Mouse (Mus musculus) left cerebral cortex, postnatal 36 days (tissue): ENCODE results near the gene Ccnb1. TPM values are rescaled to one million over a fixed set of nuclear protein-coding genes. Genes with fewer than 3 reads are reported as not detected.

ENCODE experiments used
- total RNA-seq, 2 experiments: library from RNA; stranded (reverse); gene quantifications; 2 replicates each; pipeline ENCODE4 v1.2.3; 2021

Ccnb1 gene
- total RNA-seq, 2 experiments from 2014 or later = 0.70 to 1.0 TPM

Other genes with a start within 250 kb of the Ccnb1 start
- gene Ocln, start 233.9 kb downstream of the Ccnb1 start, total RNA-seq = 1 to 10 TPM; 8.2 to 8.5 TPM
- gene Marveld2, start 169.6 kb downstream of the Ccnb1 start, total RNA-seq = 1 to 10 TPM; 1.2 to 2.4 TPM
- 10 to 100 TPM; 77.2 to 87.9 TPM for gene Ak6, start 135.6 kb downstream of the Ccnb1 start, total RNA-seq
- 10 to 100 TPM; 12.7 to 15.0 TPM for gene Rad17, start 135.5 kb downstream of the Ccnb1 start, total RNA-seq
- gene Taf9, start 135.0 kb downstream of the Ccnb1 start, total RNA-seq = 10 to 100 TPM; 26.8 to 35.9 TPM
- gene Ccdc125, start 116.9 kb downstream of the Ccnb1 start, total RNA-seq = under 1 TPM; 0.16 to 0.17 TPM
- 10 to 100 TPM; 39.2 to 42.3 TPM for gene Cdk7, start 55.6 kb downstream of the Ccnb1 start, total RNA-seq
- gene Mrps36, start 41.9 kb downstream of the Ccnb1 start, total RNA-seq = 10 to 100 TPM; 48.0 to 56.9 TPM
- gene Cenph, start 10.7 kb downstream of the Ccnb1 start, total RNA-seq = under 1 TPM; 0.63 to 0.69 TPM
- 10 to 100 TPM; 44.7 to 46.4 TPM for gene Slc30a5, start 46.9 kb upstream of the Ccnb1 start, total RNA-seq